Mouse (Mus musculus) brain, embryonic 18.5 days (tissue): ENCODE data around the gene Olfr488.
"Not testable (repeated sequence)": the region's sequence is repeated elsewhere in the genome, so short reads cannot be mapped to it uniquely, and the experiment has no call there.

Source experiments
- DNase-seq: peaks from one replicate; pipeline ENCODE4 v3.0.0-alpha.2; 2012; ENCODE audit warnings: low read depth, low spot score

The Olfr488 gene

DNA sequence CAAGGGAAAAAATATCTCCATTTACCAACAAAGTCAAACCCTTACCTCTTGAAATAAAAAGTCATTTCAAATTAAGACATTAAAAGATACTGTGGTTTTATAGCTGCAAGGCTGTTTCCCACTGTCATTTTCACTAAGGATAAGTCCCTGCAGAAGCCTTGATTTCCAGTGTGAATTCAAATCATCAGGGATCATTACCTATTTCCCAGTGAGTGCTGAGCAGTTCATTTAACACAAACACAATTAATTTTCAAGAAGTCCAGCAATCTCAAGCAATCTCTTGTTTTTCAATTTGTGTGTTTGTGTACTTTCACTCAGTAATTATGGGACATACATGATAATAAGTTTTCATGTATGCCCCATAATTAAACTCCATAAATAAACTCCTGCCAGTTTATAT lies at the start of gene Olfr488:
Olfr488 (minus strand) TSS at position 101 of the 400 bp plus-strand sequence.
- DNase-seq = no peak

DNA sequence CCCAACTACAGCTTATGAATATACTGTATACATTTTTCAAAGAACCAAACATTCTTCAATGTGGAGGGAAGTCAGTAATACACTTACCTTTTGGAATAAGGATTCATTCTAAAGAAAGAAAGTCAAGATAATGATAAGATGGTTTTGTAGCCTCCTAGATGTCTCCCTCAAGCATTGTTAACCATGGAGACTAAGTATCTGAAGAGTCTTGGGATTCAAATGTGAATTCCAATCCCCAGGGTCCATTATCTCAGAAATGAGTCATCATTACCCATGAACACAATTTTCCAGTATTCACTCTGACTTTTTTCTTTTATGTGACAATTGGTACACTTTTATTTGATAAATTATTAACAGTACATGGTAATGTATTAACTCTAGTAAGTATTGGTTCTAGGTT lies 30.7 kb upstream of the Olfr488 start, which contains the start of gene Olfr490:
Olfr490 (minus strand) TSS at position 101 of the 400 bp plus-strand sequence.
- DNase-seq = no peak

DNA sequence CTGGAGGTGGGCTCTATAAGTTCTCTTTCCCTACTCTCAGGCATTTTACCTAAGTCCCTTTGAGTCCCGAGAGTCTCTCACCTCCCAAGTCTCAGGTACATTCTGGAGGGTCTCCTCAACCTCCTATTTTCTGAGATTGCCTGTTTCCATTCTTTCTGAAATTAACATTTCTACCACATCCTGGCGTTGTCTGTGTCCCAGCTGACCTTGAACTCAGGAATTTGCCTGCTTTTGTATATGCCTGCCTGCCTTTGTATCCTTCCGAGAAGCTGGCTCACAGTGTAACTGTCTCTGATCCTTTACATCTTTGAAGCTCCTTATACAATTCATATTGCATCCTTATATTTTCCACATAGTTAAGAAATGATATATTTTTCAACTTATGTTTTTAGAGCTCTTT lies 24.6 kb downstream of the Olfr488 start:
- no peak for DNase-seq

DNA sequence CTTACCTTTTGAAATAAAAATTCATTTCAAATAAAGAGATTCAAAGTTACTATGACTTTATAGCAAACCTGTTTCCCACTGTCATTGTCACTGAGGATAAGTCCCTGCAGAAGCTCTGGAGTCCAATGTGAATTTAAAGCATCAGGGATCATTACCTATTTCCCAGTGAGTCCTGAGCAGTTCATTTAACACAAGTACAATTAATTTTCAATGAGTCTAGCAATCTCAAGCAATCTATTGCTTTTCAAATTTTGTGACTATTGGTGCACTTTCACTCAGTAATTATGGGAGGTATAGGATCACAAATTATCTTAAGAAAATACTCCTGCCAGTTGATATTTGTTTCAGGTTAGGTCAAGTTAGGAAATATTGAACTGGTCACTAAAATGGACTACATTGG lies 43.6 kb downstream of the Olfr488 start, which contains the start of gene Olfr487:
Olfr487 (minus strand) TSS at position 101 of the 400 bp plus-strand sequence.
- DNase-seq = not testable (repeated sequence)
